Mouse (Mus musculus): ENCODE results near the gene Fut8. TPM values are rescaled to one million over a fixed set of nuclear protein-coding genes. Genes with fewer than 3 reads are reported as not detected.

The Fut8 gene
- polyA plus RNA-seq, 1 experiment = 11.8 TPM

DNA sequence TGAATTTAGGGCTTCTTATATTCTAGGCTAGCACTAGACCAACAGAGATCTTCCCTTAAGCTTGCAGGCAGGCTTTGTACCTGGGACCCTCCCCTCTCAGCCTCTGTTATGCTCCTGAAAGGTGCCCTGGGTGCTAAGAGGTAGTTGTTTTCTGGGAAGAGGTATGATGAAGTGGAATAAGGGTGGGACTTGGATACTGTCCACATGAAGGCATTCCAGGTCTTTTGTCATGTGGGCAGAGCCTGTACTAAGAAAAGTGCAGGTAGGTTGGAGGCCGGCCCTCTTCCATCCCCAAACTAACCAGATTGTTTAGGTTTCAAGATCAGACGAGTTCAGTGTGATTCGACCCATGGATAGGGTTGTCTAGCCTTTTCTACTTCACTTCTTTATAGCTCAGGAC, 45.2 kb upstream of the Fut8 start:
- TF ChIP-seq MYOD1 (IDR thresholded peaks at IDR 0.05; ENCODE audit: control insufficient read depth in 1 of 3, insufficient read length in 2 of 3, low read depth in 2 of 3) = no peak
- no peak for TF ChIP-seq POLR2A (IDR thresholded peaks at IDR 0.05; ENCODE audit: insufficient read length, low read depth)
- no peak for TF ChIP-seq E2F4 (IDR thresholded peaks at IDR 0.05; ENCODE audit: insufficient read depth)
- TF ChIP-seq USF1 (IDR thresholded peaks at IDR 0.05; ENCODE audit: low read depth) = no peak
- TF ChIP-seq CEBPB (IDR thresholded peaks at IDR 0.05; ENCODE audit: insufficient read depth, poor library complexity, severe bottlenecking) = no peak
- TF ChIP-seq REST (IDR thresholded peaks at IDR 0.05; ENCODE audit: insufficient read depth, insufficient read length) = no peak
- TF ChIP-seq TCF3 (IDR thresholded peaks at IDR 0.05; ENCODE audit: insufficient read length, low read depth) = no peak
- no peak for TF ChIP-seq MYOG (IDR thresholded peaks at IDR 0.05; ENCODE audit: control insufficient read depth in 1 of 3, insufficient read depth in 1 of 3, insufficient read length in 2 of 3, low read depth in 2 of 3)
- no peak for TF ChIP-seq TCF12 (IDR thresholded peaks at IDR 0.05; ENCODE audit: insufficient read depth, poor library complexity, severe bottlenecking)
- no peak for TF ChIP-seq SRF (IDR thresholded peaks at IDR 0.05; ENCODE audit: control insufficient read depth, insufficient read length, low read depth)
- TF ChIP-seq POLR2AphosphoS2 (IDR thresholded peaks at IDR 0.05; ENCODE audit: insufficient read length, low read depth) = no peak
- TF ChIP-seq MAX (IDR thresholded peaks at IDR 0.05; ENCODE audit: low read depth) = no peak
- no peaks in the 10 kb centered on the region for H3K79me2 ChIP-seq (ENCODE audit: control insufficient read depth, insufficient read depth)
- H3K27me3 ChIP-seq (ENCODE audit: control insufficient read depth, insufficient read depth, insufficient read length) = no peaks in the 10 kb centered on the region
- H3K4me2 ChIP-seq (ENCODE audit: low read depth) = no peak overlapping the region
- no peaks in the 10 kb centered on the region for H3K36me3 ChIP-seq (ENCODE audit: control insufficient read depth, insufficient read depth)
- no peak overlapping the region for H3K4me3 ChIP-seq
- no peak overlapping the region for H3ac ChIP-seq (ENCODE audit: control insufficient read depth, insufficient read length)

DNA sequence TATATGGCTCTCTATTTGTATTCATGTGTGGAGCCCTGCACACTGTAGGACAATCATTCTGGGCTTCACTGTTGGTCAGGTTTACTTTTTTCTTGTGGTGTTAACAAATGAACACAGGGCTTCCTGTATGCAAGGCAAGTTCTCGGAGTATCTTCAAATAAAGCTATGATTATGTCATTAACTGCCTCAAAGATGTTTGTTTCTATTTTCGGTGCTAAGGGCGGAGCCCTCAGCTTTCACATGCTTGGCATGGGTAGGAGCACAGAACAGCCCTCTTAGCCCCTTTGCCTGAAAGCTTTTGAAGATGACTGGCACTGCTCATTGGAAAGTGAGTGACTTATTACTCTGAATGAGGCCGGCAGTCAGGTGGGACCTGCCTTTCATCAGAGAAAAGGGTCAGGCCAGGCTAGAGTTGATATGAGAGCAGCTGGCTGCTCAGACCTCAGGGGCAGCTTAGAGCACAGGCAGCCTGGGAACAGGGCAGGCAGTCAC, 44.7 kb upstream of the Fut8 start:
- H3ac ChIP-seq (ENCODE audit: control insufficient read depth, insufficient read length) = no peak overlapping the region
- no peaks in the 10 kb centered on the region for H3K27me3 ChIP-seq (ENCODE audit: control insufficient read depth, insufficient read depth, insufficient read length)
- H3K36me3 ChIP-seq (ENCODE audit: control insufficient read depth, insufficient read depth) = no peaks in the 10 kb centered on the region
- H3K79me2 ChIP-seq (ENCODE audit: control insufficient read depth, insufficient read depth) = no peaks in the 10 kb centered on the region
- no peak overlapping the region for H3K4me2 ChIP-seq (ENCODE audit: low read depth)
- TF ChIP-seq USF1 (IDR thresholded peaks at IDR 0.05; ENCODE audit: low read depth) (no peak), E2F4 (IDR thresholded peaks at IDR 0.05; ENCODE audit: insufficient read depth) (no peak), POLR2AphosphoS2 (IDR thresholded peaks at IDR 0.05; ENCODE audit: insufficient read length, low read depth) (no peak), POLR2A (IDR thresholded peaks at IDR 0.05; ENCODE audit: insufficient read length, low read depth) (no peak), MYOG (IDR thresholded peaks at IDR 0.05; ENCODE audit: control insufficient read depth in 1 of 3, insufficient read depth in 1 of 3, insufficient read length in 2 of 3, low read depth in 2 of 3) (no peak), REST (IDR thresholded peaks at IDR 0.05; ENCODE audit: insufficient read depth, insufficient read length) (no peak), CEBPB (IDR thresholded peaks at IDR 0.05; ENCODE audit: insufficient read depth, poor library complexity, severe bottlenecking) (no peak), TCF12 (IDR thresholded peaks at IDR 0.05; ENCODE audit: insufficient read depth, poor library complexity, severe bottlenecking) (no peak), MYOD1 (IDR thresholded peaks at IDR 0.05; ENCODE audit: control insufficient read depth in 1 of 3, insufficient read length in 2 of 3, low read depth in 2 of 3) (no peak), SRF (IDR thresholded peaks at IDR 0.05; ENCODE audit: control insufficient read depth, insufficient read length, low read depth) (no peak), MAX (IDR thresholded peaks at IDR 0.05; ENCODE audit: low read depth) (no peak), TCF3 (IDR thresholded peaks at IDR 0.05; ENCODE audit: insufficient read length, low read depth) (no peak)
- H3K4me3 ChIP-seq = no peak overlapping the region

DNA sequence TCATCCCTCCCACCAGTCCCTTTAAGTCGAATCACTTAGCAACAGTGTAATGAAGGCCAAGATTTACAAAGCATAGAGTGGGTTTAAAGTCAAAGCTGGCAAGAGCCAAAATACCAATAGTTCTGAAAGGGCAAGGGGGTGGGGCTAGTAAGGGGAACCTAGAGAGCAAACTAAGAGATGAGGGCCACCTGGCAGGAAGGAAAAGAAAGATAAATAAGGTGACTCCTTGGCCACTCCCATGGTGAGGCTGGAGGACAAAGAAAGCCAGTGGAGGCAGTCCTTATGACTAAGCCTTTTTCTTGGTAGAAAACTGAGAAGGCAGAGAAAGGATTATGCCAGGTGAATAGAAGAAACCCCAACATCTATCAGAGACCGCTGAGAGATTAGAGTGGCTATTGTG, 42.9 kb upstream of the Fut8 start:
- Histone ChIP-seq H3K79me2 (ENCODE audit: control insufficient read depth, insufficient read depth) (no peaks in the 10 kb centered on the region), H3K4me3 (no peak overlapping the region), H3ac (ENCODE audit: control insufficient read depth, insufficient read length) (no peak overlapping the region), H3K27me3 (ENCODE audit: control insufficient read depth, insufficient read depth, insufficient read length) (no peaks in the 10 kb centered on the region), H3K4me2 (ENCODE audit: low read depth) (no peak overlapping the region), H3K36me3 (ENCODE audit: control insufficient read depth, insufficient read depth) (no peaks in the 10 kb centered on the region)
- TF ChIP-seq TCF12 (IDR thresholded peaks at IDR 0.05; ENCODE audit: insufficient read depth, poor library complexity, severe bottlenecking) = no peak

DNA sequence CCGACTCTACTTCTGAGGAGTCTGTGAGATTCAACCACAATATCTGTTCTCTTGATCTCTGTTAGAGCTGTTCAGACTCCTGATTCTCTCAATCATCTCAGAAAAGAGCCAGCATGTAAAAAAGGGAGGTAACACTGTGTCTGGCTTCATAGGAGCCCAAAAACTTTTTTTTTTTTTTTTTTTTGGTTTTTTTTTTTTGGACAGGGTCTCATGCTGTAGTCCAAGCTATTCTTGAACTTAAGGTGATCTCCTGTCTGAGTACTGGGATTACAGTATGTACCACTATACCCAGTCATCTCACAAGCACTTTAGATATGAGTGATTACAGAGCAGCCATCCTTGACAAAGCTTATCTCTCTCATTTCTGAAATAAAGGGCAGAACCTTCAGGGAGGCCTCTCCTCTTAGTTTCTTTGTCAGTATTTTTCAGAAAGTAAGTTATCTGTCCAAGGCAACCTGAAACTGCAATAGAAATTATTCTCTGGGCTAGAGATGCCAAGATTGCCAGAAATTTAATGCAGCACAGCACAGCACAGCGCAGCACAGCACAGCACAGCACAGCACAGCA, 41.3 kb upstream of the Fut8 start:
- no peak for TF ChIP-seq USF1 (IDR thresholded peaks at IDR 0.05; ENCODE audit: low read depth)
- TF ChIP-seq POLR2A (IDR thresholded peaks at IDR 0.05; ENCODE audit: insufficient read length, low read depth) = no peak
- no peak for TF ChIP-seq MYOD1 (IDR thresholded peaks at IDR 0.05; ENCODE audit: control insufficient read depth in 1 of 3, insufficient read length in 2 of 3, low read depth in 2 of 3)
- no peak overlapping the region for H3ac ChIP-seq (ENCODE audit: control insufficient read depth, insufficient read length)
- H3K27me3 ChIP-seq (ENCODE audit: control insufficient read depth, insufficient read depth, insufficient read length) = no peaks in the 10 kb centered on the region
- no peak overlapping the region for H3K4me2 ChIP-seq (ENCODE audit: low read depth)
- H3K79me2 ChIP-seq (ENCODE audit: control insufficient read depth, insufficient read depth) = no peaks in the 10 kb centered on the region
- no peak overlapping the region for H3K4me3 ChIP-seq
- H3K36me3 ChIP-seq (ENCODE audit: control insufficient read depth, insufficient read depth) = no peaks in the 10 kb centered on the region

DNA sequence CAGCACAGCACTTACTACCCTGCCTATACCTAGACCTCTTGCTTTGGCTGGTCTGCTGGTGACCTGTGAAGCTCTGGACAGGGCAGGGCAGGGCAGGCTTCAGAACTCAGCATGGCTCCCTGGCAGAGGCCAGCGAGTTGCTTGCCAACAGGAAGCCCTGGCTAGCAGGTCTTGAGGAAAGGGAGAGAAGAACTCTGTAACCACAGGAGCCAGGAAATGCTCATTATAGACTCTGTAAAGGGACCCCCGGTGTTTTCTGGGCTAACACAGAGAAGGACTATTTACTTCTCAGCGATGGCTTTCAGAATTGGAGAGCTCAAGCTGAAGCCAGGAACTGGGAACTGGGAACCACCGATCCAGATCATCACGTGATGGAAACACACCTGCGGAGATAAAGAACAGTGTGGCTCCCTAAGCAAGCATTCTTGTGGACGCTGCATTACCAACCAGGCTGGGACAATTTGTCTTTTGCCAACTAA, 40.8 kb upstream of the Fut8 start:
- no peak overlapping the region for H3ac ChIP-seq (ENCODE audit: control insufficient read depth, insufficient read length)
- no peaks in the 10 kb centered on the region for H3K79me2 ChIP-seq (ENCODE audit: control insufficient read depth, insufficient read depth)
- no peaks in the 10 kb centered on the region for H3K36me3 ChIP-seq (ENCODE audit: control insufficient read depth, insufficient read depth)
- TF ChIP-seq MYOD1 (IDR thresholded peaks at IDR 0.05; ENCODE audit: control insufficient read depth in 1 of 3, insufficient read length in 2 of 3, low read depth in 2 of 3) (no peak), TCF3 (IDR thresholded peaks at IDR 0.05; ENCODE audit: insufficient read length, low read depth) (no peak), POLR2A (IDR thresholded peaks at IDR 0.05; ENCODE audit: insufficient read length, low read depth) (no peak)
- H3K27me3 ChIP-seq (ENCODE audit: control insufficient read depth, insufficient read depth, insufficient read length) = no peaks in the 10 kb centered on the region
- H3K4me2 ChIP-seq (ENCODE audit: low read depth) = no peak overlapping the region
- H3K4me3 ChIP-seq = no peak overlapping the region

All from myocyte (in vitro differentiated cells).